Mouse (Mus musculus): ENCODE results near the gene Gm27179.
"Not testable (repeated sequence)": the region's sequence is repeated elsewhere in the genome, so short reads cannot be mapped to it uniquely, and the experiment has no call there.

Gm27179 gene

GRCm38 (mm10) chr14:69470122-69470708 lies 42.1 kb downstream of the Gm27179 start:
- DNase-seq, result not testable (repeated sequence)

GRCm38 (mm10) chr14:69467612-69468366 lies 44.6 kb downstream of the Gm27179 start:
- not testable (repeated sequence) for DNase-seq

GRCm38 (mm10) chr14:69464465-69464864 lies 47.9 kb downstream of the Gm27179 start:
- not testable (repeated sequence) for DNase-seq
